Mouse (Mus musculus) megakaryocyte, embryonic 14.5 days (primary cell): ENCODE data around the gene Abca15.

Source experiments
- FLI1 ChIP-seq: IDR thresholded peaks from 2 replicates; pipeline ENCODE4 v1.6.1; 2012; ENCODE audit warnings: low read length, inconsistent platforms, mixed read lengths
- GATA1 ChIP-seq: IDR thresholded peaks from 3 replicates; pipeline ENCODE4 v1.6.1; 2012; ENCODE audit warnings: mixed read lengths, low read length, inconsistent platforms, borderline replicate concordance

DNA sequence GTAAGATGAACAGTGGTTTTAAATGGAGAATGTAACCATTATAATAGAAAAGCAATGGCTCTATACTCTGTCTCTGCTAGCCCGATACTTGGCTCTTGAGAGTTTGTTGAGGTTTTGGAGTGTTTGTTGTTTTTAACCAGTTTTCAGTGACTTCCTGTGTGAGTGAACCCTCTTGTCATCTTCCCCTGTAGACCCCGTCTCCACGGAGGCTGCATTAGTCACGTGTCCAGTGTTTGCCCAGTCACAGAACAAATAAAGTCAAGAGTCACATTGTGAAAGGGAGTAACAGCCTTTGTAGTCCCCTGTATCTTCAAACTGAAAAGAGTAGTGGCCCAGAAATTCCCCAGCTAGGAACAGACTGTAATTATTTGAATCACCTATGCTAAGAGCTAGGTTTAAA lies 5.5 kb upstream of the Abca15 start:
- no peak for TF ChIP-seq GATA1
- no peak for TF ChIP-seq FLI1
